Mouse (Mus musculus) layer of hippocampus, postnatal 10 days (tissue): Measurements from ENCODE around the gene Alx1. TPM values are rescaled to one million over a fixed set of nuclear protein-coding genes. Genes with fewer than 3 reads are reported as not detected.
A peak's percentile ranks its signal among the peaks of the same experiment; 100 is the strongest.

Experiments
- DNase-seq, 2 experiments: peaks; one replicate each; pipeline ENCODE4 v3.0.0; 2021; ENCODE audit warnings: low spot score in 2 of 2
- long read RNA-seq: library from polyadenylated mRNA; stranded (forward); transcript quantifications from one replicate; pipeline ENCODE4 v2.0.0, GENCODE M21; 2023
- total RNA-seq, 2 experiments: library from RNA; stranded (reverse); gene quantifications; 2 replicates each; pipeline ENCODE4 v1.2.3; 2021

Gene Alx1
- under 1 TPM in 1 of 2 experiments, not detected in 1; 0.41 TPM for total RNA-seq
- long read RNA-seq: 0 reads

DNA sequence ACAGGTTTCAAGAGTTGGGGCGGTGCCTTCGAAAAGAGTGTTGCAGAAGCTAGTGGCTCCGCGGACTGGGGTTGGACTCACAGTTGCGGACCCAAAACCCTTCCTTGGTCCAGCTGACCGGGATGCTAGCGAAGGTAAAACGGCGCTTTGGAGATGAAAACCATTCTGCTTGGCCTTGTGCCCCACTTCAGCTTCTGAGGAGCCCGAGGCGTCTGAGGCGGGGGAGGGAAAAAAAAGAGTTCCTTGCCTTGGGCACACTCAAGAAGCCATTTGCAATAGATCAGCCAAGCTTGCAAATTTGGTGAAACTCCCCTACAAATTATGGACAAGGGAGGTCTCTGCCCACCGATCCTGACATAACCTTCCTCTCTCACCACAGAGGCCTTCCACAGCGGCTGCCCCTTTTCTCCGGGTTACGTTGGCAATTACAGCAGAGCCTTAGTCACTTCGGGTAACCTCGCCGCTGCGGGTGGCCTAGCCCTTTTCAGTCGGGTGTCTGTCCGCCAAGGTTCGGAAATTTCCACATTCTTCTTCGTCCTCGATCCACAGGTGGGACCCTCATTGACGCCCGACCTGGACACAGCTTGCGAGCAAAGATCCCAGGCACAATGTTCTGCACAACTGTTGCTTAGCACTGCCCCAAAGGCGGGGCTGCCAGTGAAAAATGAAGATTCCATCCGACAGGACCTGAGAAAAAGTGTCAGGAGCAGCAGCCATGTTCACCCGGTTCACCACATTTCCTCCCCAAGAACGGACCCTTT is at the start of gene Alx1:
Alx1 (minus strand) TSS at position 486 of the 761 bp plus-strand sequence.
- peak in 1 of 2 experiments; percentile 19 for DNase-seq

DNA sequence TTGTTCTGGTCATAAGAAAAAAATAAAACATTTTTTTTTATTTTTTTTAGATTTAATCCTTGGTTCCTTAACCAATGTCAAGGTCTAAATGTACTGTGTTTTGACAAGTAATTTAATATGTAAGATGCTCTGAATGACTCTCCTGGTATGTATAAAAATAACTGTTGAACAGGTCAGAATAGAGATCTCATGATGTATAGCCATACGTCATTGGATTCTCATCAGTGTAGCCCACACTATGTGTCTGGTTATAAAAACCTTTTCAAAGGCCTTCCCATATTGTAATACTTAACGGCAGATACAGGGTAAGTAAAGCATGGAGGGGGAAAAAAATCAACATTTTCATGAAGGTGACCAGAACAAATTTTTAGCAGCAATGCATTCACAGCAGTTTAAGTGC is 19.6 kb upstream of the Alx1 start:
- no peak for DNase-seq

DNA sequence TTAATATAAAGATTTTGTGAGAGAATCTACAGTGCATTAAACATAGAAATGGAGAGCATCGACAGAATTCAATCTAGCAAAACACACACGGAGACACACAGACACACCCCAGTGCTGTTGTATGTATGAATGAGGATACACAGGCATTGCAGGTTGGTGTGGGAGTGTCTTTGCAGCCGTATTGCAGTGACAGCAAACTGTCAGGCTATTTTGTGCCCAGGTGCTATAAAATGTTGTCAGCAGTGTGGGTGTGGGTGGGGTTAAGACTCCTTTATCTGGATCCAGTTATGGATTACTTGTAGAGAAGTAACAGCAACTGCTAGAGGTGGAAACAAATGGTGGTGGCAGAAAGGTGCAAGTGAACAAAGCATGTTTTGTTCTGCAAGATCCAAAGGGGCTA is 16.6 kb upstream of the Alx1 start:
- DNase-seq: no peak

DNA sequence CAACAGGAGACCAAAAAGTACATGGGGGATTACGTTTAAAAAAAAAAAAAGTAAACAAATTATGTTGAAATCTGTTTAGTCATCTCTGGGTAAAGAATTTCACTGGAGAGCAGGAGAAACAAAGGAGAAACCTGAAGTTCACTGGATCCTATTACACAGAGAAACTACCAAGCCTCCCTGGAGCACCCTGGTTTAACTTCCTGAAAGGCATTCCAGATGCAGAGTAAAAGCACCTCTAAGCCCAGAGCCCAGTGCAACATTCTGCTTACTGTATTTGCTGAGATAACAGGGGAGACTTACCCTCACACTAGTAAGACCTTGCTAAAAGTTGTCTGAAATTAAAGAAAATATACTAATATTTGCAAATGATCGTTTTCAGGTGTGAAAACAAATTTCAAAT is 15.0 kb upstream of the Alx1 start:
- no peak for DNase-seq

DNA sequence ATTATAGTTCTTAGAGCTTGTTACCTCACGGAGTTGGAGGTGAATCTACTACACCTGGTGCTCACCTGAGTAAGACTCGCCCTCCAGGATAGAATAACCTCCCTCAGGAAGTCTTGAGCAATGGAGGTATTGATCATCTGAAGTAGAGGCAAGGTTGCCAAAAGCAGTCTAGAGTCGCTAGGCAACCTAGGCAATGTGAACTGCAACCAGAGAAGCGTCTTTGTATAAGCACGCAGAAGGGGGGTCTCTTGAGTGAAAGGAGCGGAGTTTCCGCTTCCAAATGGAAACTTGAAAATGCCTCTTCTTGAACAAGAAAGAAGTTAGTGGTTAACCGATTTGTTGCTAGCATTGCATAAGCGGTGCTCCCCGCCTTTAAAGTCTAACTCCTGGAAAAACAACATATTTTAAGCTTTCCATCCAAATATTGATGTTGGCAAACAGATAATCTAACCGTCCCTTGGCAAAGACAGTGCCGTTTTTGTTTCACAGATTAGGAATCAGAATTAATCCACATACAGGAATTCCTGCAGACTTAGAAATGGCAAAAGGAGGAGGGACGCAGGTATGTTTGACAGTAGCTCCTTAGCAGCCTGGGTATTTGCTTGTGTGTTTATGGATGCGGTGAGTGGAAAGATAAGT is 5.1 kb upstream of the Alx1 start:
- DNase-seq: no peak

DNA sequence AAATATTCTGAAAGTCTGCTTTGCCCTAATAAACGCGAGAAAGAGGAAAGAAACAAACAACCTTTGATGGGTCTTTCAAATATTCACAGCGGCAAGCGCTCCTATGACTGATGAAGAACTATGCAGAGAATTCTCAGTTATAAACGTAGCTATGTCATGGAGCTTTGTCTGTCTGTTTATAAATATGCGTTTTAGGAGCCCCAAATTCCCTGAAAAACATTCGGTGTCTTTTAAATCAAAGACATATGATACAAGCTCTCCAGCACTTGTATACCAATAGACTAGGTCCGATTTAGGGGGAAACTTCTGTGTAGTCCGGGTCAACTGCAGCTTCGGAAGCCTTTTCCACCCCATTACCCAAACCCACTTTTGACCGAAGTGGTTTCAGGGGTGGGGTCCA is 916 bp upstream of the Alx1 start:
- DNase-seq: peak in 1 of 2 experiments; percentile 10

DNA sequence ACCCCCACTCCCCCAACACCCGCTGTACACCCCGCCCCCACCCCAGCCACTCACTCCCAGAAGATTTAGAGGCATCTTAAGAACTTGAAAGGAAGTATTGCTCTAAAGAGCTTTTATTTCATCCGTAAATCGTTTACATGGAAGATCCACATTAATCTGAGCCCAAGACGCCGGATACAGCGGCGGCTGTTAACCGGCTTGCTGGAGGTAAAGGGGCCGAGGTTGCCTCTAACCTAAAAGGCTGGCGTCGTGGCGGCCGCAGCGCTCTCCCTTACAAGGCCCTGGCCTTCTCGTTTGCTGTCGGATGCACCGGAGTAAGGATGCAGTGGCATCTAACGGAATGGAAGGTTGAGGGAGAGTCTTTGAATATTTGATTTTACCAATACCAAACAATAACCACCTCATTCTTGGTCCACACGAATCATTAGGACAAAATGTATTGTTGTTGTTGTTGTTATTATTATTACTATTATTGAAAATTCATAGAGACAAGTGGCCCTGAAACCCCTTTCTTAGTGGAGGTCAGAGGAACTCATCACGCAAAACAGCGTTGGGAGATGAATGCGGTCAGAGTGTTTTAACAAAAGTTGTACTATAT is 784 bp downstream of the Alx1 start:
- peak; percentile 21 to 26 for DNase-seq

DNA sequence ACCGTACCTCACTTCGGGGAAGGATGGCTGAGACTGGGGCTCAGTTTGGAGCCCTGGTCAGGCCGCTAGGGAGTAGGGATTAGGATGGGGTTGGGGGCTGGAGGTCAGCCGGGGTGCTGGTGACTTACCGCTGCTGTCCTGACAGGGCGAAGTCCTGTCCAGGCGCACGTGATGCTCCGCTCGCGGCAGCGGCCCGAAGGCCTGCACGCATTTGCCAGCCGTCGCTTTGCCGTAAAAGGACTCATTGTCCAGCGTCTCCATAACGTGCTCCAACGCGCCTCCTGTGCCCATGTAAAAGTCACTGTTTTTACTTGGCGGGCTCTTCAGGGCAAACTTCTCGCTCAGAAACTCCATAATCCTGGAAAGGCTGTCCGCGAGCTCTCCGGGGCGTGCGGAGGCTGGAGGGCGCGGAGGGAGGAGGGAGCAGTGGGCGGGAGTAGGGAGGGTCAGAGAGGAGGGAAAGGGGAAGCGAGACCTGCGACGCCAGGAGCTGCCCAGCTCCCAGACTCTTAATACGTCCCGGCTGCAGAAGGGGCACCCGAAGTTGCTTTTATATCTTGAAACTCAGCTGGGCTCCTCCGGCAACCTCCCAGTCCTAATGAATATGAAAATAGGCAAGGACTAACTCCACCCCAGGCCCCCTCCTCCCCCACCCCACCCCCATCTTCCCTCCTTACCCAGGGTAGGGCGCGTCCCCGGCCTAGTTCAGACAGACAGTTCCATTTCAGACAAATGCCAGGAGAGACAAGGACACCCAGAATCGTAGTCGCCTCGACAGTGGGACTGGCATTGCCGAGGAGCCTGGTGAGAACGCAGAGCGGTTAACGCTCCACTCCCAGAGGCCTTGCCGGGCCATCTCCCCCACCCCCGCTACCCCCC is 1.5 kb downstream of the Alx1 start:
- peak in 1 of 2 experiments; percentile 22 for DNase-seq

DNA sequence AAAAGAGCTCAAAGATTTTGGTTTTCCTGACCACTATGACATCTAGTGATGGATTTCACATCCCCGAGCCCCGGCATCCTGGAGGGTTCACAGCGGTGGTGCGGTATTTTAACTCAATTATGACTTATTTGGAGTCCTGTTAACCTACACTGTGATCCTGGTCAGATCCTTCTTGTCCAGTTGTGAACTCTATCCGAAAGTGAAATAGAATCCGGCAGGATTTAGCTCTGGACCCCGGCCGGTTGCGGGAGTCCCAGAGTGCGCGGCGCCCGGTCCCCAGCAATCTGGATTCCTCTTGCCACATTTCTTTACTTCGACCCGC is 2.1 kb downstream of the Alx1 start:
- DNase-seq: peak in 1 of 2 experiments; percentile 21

DNA sequence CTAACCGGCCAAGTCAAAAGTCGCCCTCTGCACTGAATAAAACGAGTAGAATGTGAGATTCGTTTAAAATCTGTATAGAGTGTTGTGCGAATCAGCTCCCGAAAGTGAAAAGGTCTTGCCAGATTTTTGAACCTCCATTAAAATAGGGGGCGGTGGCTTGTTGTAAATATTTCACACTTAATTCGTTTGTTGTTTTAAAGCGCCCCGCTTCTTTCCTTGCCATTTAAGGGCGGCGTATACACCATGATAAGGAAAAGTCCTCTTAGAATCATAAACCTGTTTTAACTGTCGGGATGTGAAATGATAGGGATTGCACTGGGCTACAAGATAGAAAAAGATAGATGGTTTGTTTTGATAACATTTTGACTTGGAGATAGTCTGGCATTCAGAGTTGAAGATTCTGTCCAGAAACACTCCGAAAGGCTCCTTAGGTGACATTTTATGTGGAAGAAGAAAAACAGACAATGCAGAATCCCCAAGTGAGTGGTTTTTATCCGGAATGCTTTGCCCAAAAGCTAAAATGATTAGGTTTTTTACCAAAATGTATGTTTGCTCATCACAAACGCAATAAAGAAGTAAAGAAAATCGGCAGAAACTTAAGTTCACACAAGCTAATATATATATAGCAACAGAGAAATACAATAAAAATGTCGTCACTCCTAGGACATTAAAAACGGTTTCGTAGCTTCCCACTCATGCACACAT is 2.6 kb downstream of the Alx1 start:
- peak; percentile 17 to 21 for DNase-seq

DNA sequence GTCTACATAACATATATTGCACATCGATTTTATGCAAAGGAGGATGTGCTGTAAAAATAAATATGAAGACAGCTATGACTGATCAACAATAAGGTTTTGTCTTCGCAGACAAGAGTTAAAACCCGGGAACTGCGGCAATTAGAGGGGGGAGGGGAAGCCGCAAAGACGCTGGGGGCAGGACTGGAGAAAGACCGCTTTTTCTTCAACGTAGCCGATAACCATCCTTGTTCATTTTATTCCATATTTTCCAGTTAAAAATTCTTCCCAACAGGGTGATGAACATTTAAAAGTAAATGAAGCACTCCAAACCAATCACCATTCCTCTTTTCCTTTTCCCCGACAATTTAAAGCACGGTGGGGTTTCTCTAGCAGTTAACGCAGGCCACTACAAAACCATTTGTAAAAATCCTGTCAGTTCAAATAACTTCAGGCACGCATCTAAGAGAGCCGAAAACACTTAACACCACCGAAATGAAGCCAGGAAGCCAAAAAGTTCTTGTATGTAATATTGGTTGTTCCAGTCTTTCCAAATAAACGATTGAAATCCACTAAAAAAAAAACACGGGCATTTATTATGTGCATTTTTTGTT is 3.3 kb downstream of the Alx1 start:
- DNase-seq: peak in 1 of 2 experiments; percentile 15

DNA sequence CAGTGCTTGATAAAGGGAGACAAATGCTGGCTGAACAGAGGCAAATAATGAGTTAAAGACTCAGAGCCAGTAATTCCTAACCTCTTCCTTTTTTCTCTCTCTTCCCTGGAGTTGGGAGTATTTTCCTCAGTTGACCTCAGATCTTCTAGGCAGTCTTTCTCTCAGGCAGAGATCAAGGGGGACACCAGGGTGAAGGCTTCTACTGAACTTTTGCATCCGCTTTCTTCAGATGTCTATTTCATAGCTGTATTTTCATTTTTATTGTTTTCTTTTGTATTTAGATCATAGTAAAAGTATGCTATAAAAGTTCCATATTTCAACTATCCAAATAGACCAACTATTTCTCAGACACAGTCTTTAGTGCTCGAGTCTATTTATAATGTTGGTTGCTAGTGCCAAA is 27.5 kb downstream of the Alx1 start:
- DNase-seq: no peak

DNA sequence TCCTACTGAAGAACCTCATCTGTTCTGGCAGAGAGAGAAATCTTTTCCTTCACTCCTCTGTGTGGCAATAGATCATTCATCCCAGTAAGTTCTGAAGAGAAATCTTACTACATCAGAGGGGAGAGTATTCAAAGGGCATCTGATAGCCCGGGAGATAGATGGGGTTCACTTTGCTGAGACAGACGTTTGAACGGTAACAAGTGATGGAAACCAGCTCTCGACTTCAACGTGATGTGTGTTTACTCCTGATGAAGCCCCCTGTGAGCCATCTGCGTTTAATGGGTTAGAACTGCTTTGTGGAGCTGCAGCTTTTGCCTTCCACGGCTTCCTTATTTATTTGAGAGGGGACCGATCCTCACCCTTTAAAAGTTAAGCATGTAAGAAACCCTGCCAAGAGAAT is 29.1 kb downstream of the Alx1 start:
- DNase-seq: no peak

DNA sequence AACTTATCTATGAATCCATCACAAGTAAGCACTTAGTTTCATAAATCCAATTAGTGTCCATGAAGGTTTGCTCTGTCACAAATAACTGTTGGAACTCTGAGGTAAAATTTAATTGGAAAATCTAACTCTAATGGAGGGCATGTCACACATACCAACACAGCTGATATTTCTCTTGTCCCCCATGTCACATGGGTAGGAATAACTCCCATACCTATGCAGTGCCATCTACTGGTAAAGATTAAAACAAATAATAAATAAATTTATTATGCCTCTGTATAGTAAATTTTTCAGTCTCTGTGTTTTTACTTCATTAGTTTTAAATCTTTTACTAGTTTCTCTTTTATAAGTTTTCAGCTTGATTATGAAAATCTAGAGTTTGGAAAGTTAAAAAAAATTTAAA is 30.4 kb downstream of the Alx1 start:
- no peak for DNase-seq

DNA sequence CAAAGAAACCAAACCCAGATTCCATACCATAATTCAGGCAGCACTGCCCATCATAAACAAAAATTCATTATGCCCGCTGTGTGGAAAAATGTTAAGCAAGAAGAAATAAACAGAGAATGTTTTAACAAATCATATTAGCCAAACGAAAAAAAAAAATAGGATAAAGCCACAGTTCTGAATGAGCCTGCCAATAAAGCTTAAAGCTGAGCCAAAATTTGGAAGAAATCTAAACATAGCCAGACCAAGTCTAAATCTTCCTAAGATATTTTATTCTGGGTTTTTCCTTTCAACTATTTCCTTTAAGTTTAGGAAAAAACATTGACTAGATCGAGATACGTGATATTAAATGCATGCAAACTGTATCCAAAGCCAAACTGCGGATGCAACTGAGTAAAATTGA is 54.9 kb downstream of the Alx1 start:
- DNase-seq: no peak

DNA sequence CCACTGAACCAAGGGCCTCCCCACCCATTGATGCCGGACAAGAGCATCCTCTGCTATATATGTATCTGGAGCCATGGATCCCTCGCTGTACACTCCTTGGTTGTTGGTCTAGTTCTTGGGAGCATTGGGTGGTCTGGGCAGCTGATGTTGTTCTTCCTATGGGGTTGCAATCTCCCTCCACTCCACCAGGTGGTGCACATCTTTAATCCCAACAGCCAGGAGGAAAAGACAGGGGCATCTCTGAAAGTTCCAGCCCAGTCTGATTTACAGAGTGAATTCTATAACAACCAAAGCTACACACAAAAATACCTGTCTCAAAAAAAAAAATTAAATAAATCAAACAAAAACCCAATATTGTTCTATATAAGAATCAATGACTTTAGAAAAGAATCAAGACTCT is 70.4 kb downstream of the Alx1 start:
- no peak for DNase-seq
